Mouse (Mus musculus): ENCODE results near the gene Zfhx3. TPM values are rescaled to one million over a fixed set of nuclear protein-coding genes. Genes with fewer than 3 reads are reported as not detected.
"Not testable (repeated sequence)": the region's sequence is repeated elsewhere in the genome, so short reads cannot be mapped to it uniquely, and the experiment has no call there.

The Zfhx3 gene
- total RNA-seq (2021), result 1 to 10 TPM; 4.3 to 4.6 TPM
- long read RNA-seq, experiment 1, partial matches to known transcripts, result 1 of 1 reads
- long read RNA-seq, experiment 1, other reads (novel, unspliced or antisense), result 0 of 1 reads
- long read RNA-seq, experiment 2, result 0 reads

DNA sequence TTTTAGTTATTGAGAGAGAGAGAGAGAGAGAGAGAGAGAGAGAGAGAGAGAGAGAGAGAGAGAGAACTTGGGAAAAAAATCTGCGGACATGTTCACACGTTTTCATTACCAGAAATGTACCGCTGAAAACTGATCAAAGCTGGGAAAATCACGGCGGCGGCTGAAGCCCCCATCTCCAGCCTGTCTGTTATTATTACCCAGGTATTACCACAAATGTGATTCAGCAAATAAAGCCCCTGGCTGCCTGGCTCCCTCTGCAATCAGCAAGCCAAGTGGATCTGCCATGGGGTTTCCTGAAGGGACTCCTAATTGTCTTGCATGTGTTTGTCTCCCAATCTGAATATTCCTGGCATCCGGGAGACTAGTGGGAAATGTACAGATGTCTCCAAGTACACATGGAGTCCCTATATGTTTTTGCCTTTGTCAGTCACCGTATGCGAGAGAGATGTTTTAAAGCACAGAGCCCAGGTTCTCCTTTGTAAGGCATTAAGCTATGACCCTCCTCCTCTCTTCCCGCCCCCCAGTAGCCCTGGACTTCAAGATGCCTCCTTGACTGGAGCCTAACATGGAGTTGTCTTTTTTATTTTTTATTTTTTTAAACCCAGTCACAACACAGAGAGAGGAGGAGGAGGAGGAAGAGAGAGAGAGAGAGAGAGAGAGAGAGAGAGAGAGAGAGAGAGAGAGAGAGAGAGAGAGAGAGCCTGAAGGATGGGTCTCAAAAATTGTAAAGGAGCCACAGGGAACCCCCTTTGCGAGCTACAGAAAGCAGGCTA lies at the start of gene Zfhx3:
Zfhx3 (plus strand) TSS at position 723 of the 773 bp plus-strand sequence.
- DNase-seq (ENCODE audit: low spot score in 2 of 2), result no peak
- no peak within 1 kb of the TSS for H3K27ac ChIP-seq
- no peak within 1 kb of the TSS for H3K4me3 ChIP-seq
- TF ChIP-seq CTCF (conservative IDR thresholded peaks at IDR 0.05), result no peak

DNA sequence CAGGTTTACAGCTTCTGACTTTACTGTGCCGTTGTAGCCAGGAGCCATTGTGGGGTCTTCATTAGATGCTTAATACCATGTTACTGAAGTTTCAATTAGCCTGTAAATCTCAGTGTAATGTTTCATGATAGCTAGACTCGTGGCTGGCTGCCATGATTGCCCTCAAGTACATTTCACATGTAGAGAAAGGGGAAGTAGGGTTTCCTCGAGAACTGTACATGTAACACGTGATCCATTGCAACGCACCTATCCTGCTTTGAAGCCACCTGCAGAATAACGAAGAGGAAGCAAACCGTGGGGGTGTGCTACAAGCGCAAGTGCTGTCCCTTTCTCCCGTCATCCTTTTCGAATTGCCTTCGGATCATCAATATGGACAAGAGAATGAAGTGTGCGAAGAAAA lies 23.5 kb upstream of the Zfhx3 start:
- DNase-seq (ENCODE audit: low spot score in 2 of 2), result no peak
- Histone ChIP-seq H3K4me3 (no peak overlapping the region), H3K27ac (no peak overlapping the region)
- TF ChIP-seq CTCF (conservative IDR thresholded peaks at IDR 0.05), result no peak

DNA sequence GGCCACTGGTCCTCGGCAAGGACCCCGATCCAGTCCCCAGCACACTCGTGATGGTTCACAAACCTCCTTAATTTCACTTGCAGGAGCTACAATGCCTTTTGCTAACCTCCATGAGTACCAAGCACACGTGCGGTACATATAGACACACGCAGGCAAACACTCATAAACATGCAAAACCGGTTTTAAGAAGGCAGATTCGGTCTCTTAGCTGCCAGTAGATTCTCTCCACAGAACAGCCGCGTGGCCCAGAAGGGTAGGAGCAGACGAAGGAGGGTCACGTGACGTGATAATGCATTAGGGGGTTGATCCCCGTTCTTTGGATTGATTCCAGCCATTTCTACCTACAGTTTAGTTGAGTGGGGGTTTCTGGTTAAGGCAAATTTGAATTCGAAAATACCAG lies 16.3 kb upstream of the Zfhx3 start:
- no peak for TF ChIP-seq CTCF (conservative IDR thresholded peaks at IDR 0.05)
- Histone ChIP-seq H3K27ac (no peak overlapping the region), H3K4me3 (no peak overlapping the region)
- no peak for DNase-seq (ENCODE audit: low spot score in 2 of 2)

DNA sequence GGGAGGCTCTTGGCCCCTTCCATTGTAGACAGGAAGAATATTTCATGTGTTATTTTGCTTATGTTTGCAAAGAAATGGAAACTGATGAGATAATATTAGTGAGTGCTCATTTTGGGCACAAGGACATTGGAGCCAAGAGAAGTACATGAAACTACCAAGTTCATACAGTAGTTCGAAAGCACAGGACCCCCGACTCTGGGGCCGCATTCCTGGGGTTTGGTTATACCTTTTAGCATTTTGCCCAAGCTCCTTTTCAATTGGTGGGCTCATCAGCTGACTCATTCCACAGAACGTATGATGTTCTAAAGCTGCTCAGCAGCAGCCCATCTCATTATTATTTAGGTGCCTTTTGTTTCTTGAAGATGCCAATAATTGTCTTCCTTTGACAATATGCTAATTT lies 5.7 kb upstream of the Zfhx3 start:
- no peak for DNase-seq (ENCODE audit: low spot score in 2 of 2)
- no peak overlapping the region for H3K27ac ChIP-seq
- H3K4me3 ChIP-seq, result no peak overlapping the region
- no peak for TF ChIP-seq CTCF (conservative IDR thresholded peaks at IDR 0.05)

DNA sequence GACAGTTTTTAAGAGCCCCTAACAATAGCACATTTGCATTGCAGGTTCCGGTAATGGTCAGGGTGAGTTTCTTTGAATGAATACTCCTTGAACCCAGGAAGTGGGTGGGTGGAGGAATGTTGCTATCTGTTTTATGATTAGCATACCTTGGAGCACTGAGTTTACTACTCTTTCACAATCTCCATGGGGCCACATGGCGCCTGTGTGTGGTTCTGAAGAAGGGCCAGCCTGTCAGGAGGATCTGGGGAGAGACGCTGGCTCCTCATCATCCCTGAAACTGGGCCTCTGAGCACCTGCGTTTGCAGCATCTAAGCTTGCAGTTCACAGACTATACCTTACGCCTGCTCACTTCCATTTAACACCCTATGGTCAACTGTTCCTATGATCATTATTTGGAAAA lies 4.2 kb upstream of the Zfhx3 start:
- H3K27ac ChIP-seq; DNase-seq (ENCODE audit: low spot score in 2 of 2); H3K4me3 ChIP-seq: not testable (repeated sequence)

DNA sequence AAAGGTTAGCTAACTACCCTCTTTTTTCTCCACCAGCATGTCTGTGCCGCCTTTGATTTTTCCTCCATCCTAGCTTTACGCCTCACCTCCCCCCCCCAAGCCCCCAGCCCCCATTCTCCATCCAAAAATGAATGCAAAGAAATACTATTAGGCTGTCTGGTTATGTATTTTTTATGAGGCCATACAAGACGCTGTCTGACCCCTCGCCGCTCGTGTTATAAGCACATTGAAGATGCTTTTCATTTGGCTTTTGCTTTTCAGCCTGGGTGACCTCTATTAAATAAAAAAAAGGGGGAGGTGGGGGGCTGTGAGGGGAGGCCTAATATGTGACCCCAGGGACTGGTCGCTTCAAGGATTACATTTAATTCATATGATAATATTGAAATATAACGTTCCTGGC lies 2.3 kb upstream of the Zfhx3 start:
- DNase-seq (ENCODE audit: low spot score in 2 of 2), result no peak
- Histone ChIP-seq H3K27ac (no peak overlapping the region), H3K4me3 (no peak overlapping the region)
- no peak for TF ChIP-seq CTCF (conservative IDR thresholded peaks at IDR 0.05)

DNA sequence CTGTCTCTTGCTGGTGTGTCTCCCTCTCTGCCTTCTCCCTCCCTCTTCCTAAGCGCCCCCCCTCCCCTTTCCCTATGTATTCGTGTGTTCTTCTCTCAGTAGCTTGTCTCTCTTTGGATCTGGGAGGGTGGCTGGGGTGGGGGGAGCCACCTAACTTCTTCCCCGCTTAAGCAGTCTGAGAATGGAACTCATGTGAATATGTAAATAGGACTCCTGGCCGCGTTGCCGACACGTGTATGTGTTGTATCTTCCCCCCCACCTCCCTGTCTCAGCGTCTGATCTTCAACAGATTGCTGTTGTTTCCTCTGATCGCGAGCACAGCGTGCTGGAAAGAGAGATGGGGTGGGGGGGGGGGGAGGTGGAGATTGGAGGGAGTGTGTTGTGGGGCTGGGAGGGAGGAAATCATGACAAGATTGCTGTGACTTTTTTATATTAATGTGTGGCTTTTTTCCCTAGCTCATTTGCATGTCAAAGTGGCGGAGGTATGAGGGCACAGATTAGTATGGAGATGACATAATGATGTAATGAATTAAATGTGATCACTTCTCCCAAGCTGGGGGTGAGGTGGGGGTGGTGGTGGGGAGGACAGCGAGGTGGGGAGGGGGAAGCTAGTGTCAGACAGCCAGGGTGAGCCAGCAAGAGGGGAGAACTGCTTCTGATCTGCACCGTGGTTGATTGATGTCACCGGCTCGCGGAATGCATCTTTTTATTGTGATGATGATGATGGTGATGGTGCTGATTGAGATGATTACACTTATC lies 487 bp downstream of the Zfhx3 start:
- DNase-seq (ENCODE audit: low spot score in 2 of 2), result no peak
- Histone ChIP-seq H3K27ac (no peak overlapping the region), H3K4me3 (no peak overlapping the region)
- TF ChIP-seq CTCF (conservative IDR thresholded peaks at IDR 0.05), result no peak

DNA sequence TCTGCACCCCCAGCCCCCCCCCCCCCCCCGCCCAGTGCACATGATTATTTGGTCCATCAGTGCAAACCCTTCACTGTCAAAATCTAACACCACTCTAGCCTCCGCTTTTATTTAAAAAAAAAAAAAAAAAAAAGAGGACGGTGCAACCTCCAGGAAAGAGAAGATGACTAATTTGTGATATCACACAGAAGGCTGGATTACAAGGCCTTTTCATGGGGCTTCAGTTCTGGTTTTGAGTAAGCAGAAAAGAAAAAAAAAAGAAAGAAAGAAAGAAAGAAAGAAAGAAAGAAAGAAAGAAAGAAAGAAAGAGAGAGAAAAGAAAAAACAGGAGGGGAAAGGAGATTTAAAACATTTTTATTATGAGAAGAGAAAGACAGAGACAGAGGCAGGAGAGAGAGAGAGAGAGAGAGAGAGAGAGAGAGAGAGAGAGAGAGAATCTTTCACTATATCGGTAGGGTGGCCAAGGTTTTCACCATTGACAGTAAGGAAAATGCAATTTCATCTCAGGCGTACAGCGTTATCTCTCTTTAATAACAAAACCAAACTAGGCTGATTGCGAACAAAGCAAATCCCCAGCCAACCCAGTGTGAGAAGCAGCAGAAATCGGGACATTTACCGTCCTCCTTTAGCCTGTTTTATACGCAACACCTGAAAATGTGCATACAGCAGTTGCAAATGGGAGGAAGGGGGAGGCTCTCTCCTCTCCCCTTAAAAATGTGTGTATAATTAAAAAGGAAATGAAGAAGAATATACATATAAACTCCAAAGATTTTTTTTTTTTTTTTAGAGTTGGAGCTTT lies 1.3 kb downstream of the Zfhx3 start:
- TF ChIP-seq CTCF (conservative IDR thresholded peaks at IDR 0.05), result no peak
- DNase-seq (ENCODE audit: low spot score in 2 of 2), result no peak
- no peak overlapping the region for H3K27ac ChIP-seq
- no peak overlapping the region for H3K4me3 ChIP-seq

DNA sequence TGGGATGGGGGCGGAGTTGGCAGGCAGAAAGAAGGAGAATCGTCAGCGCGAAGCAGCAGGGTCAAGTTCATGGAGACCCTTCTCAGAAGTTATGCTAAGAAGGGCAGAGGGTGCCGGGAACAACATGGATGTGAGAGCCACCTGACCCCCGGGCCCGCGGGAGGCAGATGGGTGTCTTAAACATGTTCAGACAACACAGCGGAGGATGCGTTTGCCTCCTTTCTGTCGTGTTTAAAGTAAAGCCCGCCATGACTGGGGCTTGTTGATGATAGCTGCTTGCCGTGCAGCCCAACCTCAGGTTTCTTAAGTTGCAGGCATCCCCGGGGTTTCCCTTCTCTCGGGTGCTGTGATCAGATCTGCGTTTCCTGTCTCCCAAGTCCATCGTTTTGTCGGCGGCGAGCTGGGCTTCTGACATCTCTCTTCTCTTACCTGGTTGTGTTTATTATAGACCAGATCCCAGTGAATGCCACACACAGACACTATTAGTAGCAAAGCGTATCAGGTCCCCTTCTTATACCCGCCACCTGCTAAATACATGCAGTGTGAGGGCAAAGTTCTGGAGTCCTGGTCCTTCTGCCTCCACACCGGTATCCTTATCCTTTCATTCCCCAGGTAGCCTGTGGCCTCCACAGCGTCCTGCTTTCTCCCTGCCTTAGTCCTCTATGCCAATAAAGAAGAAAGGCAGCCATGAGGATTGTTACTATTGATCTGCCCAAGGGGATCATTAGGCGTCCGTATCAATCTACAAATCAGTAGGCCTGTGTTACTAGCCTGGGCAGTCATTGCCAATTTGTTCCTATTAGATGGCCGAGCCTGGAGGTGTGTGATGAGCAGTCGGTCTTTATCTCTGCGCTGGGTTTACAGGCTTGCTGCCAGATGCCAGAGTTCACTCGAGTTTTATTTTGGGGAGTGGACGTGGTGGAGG lies 2.5 kb downstream of the Zfhx3 start:
- no peak overlapping the region for H3K4me3 ChIP-seq
- TF ChIP-seq CTCF (conservative IDR thresholded peaks at IDR 0.05), result no peak
- no peak for DNase-seq (ENCODE audit: low spot score in 2 of 2)
- H3K27ac ChIP-seq, result no peak overlapping the region

DNA sequence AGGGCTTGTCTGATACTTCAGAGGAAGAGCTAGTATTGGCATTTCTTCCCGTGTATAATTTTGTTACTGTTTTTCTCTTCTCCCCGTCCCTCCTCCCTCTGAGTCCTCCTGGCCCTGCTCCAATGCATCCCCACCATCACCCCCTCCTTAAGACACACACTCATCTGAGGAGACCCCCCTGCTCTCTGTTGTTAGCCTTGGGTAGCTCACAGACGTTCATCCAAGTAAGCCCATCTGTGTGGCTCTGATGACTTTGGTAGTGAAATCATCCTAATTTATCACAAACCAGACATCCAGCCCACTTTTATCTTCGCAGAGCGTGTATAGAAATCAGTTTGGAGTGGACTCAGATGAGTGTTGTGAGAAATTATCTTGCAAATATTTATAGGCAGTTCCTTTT lies 4.4 kb downstream of the Zfhx3 start:
- TF ChIP-seq CTCF (conservative IDR thresholded peaks at IDR 0.05), result no peak
- no peak for DNase-seq (ENCODE audit: low spot score in 2 of 2)
- Histone ChIP-seq H3K27ac (no peak overlapping the region), H3K4me3 (no peak overlapping the region)

DNA sequence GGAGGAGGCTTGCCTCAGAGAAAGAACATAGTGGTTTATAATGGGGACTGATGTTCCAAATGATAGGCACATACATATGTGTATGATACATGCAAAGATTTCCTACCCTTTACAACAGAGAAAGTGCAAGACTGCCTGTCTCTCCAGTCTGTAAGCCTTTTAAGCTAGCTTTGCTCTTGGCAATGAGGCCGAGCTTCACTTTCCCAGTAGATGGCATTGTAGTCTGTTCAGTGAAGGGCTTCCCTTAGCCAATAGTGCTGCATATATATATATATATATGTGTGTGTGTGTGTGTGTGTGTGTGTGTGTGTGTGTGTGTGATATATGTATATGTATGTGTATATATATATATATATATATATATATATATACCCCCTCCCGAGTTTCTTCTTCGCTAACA lies 13.4 kb downstream of the Zfhx3 start:
- TF ChIP-seq CTCF (conservative IDR thresholded peaks at IDR 0.05), result peak; percentile 69
- Histone ChIP-seq H3K4me3 (no peak overlapping the region), H3K27ac (no peak overlapping the region)
- peak; percentile 39 to 62 for DNase-seq (ENCODE audit: low spot score in 2 of 2)

DNA sequence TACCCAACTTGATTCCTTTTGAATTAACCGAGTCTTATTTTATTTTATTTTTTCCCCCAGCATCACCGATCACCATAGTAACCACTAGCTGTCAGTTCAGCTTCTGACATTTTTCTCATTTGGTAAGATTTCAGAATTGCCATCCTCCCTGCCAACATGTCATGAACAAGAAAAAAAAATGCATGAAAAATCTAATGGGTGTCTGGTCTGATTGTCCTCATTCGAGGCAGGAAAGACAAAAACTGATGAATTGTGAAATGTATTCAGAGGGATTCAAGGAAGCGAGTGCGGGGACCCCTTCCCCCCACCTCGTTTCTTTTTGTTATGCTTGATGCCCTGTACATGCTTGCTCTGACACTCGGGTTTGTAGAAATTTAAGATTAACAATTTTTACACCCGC lies 15.1 kb downstream of the Zfhx3 start:
- TF ChIP-seq CTCF (conservative IDR thresholded peaks at IDR 0.05), result no peak
- H3K27ac ChIP-seq, result no peak overlapping the region
- H3K4me3 ChIP-seq, result no peak overlapping the region
- DNase-seq (ENCODE audit: low spot score in 2 of 2), result no peak

Measured in layer of hippocampus, adult 2 months (tissue).